Mouse (Mus musculus): Measurements from ENCODE around the gene Runx1.

GRCm38 (mm10) chr16:92592207-92592606 is 233.7 kb downstream of the Runx1 start:
- no peak for TF ChIP-seq GATA1 (IDR thresholded peaks at IDR 0.05; ENCODE audit: low read length)
- no peak for TF ChIP-seq TAL1 (IDR thresholded peaks at IDR 0.05; ENCODE audit: low read length)

All from erythroblast, embryonic 14.5 days (primary cell).